Mouse (Mus musculus) heart, postnatal 0 days (tissue): ENCODE results near the gene Arhgef11. TPM values are rescaled to one million over a fixed set of nuclear protein-coding genes. Genes with fewer than 3 reads are reported as not detected.

Experiments
- ATAC-seq: fragments of 200-750 bp; cut with Nextera tagmentation; 2 replicates; pipeline ENCODE4 v1.8.0; 2017; ENCODE audit warnings: low read depth, moderate number of reproducible peaks, moderate library complexity; ENCODE audit not compliant: insufficient read depth
- DNase-seq: peaks from one replicate; pipeline ENCODE4 v3.0.0-alpha.2; 2016; ENCODE audit warnings: low spot score
- H3K27ac ChIP-seq: fragments of 300-500 bp; sonication (generic); 2 replicates; pipeline ENCODE4 v1.5.1; 2014; ENCODE audit warnings: low read depth, mild to moderate bottlenecking
- H3K27me3 ChIP-seq: fragments of 300-500 bp; sonication (generic); 2 replicates; pipeline ENCODE4 v1.6.1; 2014; ENCODE audit warnings: low read length, mixed read lengths; ENCODE audit not compliant: control insufficient read depth, insufficient read depth
- H3K36me3 ChIP-seq: fragments of 300-500 bp; sonication (generic); replicated peaks from 2 replicates; pipeline ENCODE4 v1.6.1; 2014; ENCODE audit warnings: low read length, mixed read lengths; ENCODE audit not compliant: control insufficient read depth, insufficient read depth
- H3K4me1 ChIP-seq: fragments of 300-500 bp; sonication (generic); 2 replicates; pipeline ENCODE4 v1.6.1; 2014; ENCODE audit warnings: antibody characterized with exemption; ENCODE audit not compliant: control insufficient read depth, insufficient read depth
- H3K4me2 ChIP-seq: fragments of 300-500 bp; sonication (generic); 2 replicates; pipeline ENCODE4 v1.6.1; 2014; ENCODE audit warnings: low read depth, mild to moderate bottlenecking, low read length, moderate library complexity
- H3K4me3 ChIP-seq: fragments of 300-500 bp; sonication (generic); 2 replicates; pipeline ENCODE4 v1.5.1; 2014; ENCODE audit warnings: low read depth, low read length
- H3K9ac ChIP-seq: fragments of 300-500 bp; sonication (generic); replicated peaks from 2 replicates; pipeline ENCODE4 v1.6.1; 2014; ENCODE audit warnings: low read depth, low read length, mixed read lengths
- H3K9me3 ChIP-seq: fragments of 300-500 bp; sonication (generic); replicated peaks from 2 replicates; pipeline ENCODE4 v1.6.1; 2016; ENCODE audit warnings: low read length; ENCODE audit not compliant: control insufficient read depth
- CTCF ChIP-seq: IDR thresholded peaks from 2 replicates; pipeline ENCODE4 v1.5.1; 2016; ENCODE audit warnings: antibody characterized with exemption, control low read depth, low read depth
- EP300 ChIP-seq: IDR thresholded peaks from 2 replicates; pipeline ENCODE4 v1.6.1; 2016; ENCODE audit warnings: antibody characterized with exemption, low read depth
- WGBS: fragments of 180-500 bp; shearing (Covaris S2); extraction: QIAGEN DNeasy Blood & Tissue Kit; methylation state at CpG from one replicate; pipeline ENCODE4 v1.1.7; 2014; 5-methylcytosine and 5-hydroxymethylcytosine counted together
- polyA plus RNA-seq: library from polyadenylated mRNA; unstranded; fragments of >200 nt; fragmentation: Nextera tagmentation; extraction: Ambion mirVana; gene quantifications from 2 replicates; pipeline ENCODE4 v1.2.1, GENCODE M21; 2015
- total RNA-seq: library from RNA; depleted of rRNA; stranded (reverse); fragments of >200 nt; gene quantifications from 2 replicates; pipeline ENCODE4 v1.2.3, GENCODE M21; 2014; ENCODE audit warnings: low replicate concordance

Arhgef11 gene
- total and polyA plus RNA-seq, 2 experiments from 2014 or later = 5.3 to 29.9 TPM

DNA sequence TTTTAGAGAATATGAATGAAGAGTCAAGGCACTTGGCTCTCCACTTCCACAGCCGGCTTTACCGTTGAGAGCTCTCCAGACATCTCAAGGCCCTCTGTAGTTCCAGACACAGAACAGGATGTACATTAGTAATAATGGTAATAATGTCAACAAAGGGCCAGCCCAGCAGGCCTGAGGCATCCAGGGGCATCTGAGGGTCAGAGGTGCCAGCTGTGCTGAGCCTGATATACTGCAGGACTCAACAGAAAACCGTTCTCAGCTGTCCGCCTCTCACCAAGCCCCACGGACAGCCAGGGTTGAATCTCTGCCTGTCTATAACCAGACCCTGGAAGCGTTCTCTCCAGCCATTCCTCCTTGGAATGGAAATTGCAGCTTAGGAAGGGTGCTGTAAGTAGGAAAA, 107.2 kb downstream of the Arhgef11 start:
- peaks cover 87% of the 10 kb centered on the region for H3K36me3 ChIP-seq
- TF ChIP-seq EP300 = no peak
- TF ChIP-seq CTCF = no peak
- DNase-seq = no peak
- H3K4me2 ChIP-seq = no peak overlapping the region
- H3K27me3 ChIP-seq = no peaks in the 10 kb centered on the region
- ATAC-seq = no peak
- H3K27ac ChIP-seq = no peak overlapping the region
- H3K9me3 ChIP-seq = no peaks in the 10 kb centered on the region
- H3K4me1 ChIP-seq = no peaks in the 10 kb centered on the region
- WGBS = 70% methylated on average over 6 of the region's 6 CpGs
- no peak overlapping the region for H3K4me3 ChIP-seq
- H3K9ac ChIP-seq = no peak overlapping the region

DNA sequence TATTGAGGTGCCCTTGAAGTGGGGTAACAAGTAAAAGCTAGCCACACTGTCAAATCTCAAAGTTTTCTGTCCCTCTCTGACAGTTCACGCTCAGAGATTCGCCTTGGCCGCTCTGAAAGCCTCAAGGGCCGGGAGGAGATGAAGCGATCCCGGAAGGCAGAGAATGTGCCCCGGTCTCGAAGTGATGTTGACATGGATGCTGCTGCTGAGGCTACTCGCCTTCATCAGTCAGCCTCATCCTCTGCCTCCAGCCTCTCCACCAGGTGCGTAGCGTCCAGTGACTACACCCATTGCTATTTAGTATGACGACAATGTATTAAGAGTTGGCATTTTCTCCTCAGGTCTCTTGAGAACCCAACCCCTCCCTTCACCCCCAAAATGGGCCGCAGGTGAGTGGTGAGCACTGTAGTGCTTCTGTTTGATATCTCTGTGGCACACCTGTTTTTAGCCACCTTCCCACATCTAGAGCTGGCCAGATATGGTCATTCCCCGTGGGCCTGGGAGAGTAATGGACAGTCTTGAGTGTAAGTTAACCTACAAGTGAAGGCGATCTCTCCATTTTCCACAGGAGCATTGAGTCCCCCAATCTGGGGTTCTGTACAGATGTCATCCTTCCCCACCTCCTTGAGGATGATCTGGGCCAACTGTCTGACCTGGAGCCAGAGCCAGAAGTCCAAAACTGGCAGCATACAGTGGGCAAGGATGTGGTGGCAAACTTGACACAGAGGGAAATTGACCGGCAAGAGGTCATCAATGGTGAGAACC, 108.2 kb downstream of the Arhgef11 start:
- TF ChIP-seq CTCF (no peak), EP300 (no peak)
- WGBS = 95% methylated on average over 16 of the region's 16 CpGs
- H3K4me3 ChIP-seq = no peak overlapping the region
- no peak overlapping the region for H3K9ac ChIP-seq
- H3K27me3 ChIP-seq = no peaks in the 10 kb centered on the region
- H3K36me3 ChIP-seq = peaks cover 94% of the 10 kb centered on the region
- H3K9me3 ChIP-seq = no peaks in the 10 kb centered on the region
- ATAC-seq (no peak), DNase-seq (no peak)
- H3K4me2 ChIP-seq = no peak overlapping the region
- no peaks in the 10 kb centered on the region for H3K4me1 ChIP-seq
- H3K27ac ChIP-seq = no peak overlapping the region

DNA sequence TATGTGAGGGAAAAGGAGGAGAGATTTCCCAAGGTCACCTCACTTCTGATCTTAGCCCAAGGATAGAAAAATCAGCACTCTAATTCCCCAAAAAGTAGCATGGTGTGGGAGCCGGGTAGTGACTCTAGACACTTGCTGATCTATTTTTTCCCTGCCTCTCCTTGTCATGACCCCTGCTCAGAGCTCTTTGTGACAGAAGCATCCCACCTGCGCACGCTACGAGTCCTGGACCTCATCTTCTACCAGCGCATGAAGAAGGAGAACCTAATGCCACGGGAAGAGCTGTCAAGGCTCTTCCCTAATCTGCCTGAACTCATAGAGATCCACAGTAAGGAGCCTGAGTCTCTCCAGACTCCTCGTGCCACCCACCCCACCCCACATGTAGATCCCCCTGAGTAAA, 108.8 kb downstream of the Arhgef11 start:
- Histone ChIP-seq H3K4me2 (no peak overlapping the region), H3K27ac (no peak overlapping the region), H3K4me3 (no peak overlapping the region), H3K9me3 (no peaks in the 10 kb centered on the region), H3K4me1 (no peaks in the 10 kb centered on the region), H3K27me3 (no peaks in the 10 kb centered on the region), H3K9ac (no peak overlapping the region), H3K36me3 (peaks cover 91% of the 10 kb centered on the region)
- ATAC-seq (no peak), DNase-seq (no peak)
- 93% methylated on average over 7 of the region's 7 CpGs for WGBS
- TF ChIP-seq EP300 (no peak), CTCF (no peak)

DNA sequence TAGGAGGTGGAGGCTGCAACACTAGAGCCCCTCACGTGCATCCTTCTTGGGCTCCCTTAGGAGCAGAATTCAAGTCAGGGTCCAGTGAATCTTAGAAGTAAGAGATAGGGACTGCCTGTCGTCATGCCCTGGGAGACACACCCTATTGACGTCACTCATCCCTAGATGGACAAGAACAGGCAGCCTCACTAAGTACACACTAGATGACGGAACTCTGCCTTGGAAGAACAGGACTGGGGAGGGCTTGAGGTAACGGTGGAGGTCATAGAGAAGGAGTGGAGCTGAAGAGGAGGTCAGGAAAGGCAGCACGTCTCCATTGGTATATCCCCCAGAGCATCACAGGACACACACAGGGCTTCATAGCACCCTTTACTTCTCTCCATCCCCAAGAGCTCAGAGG, 111.3 kb downstream of the Arhgef11 start:
- Histone ChIP-seq H3K9me3 (no peaks in the 10 kb centered on the region), H3K36me3 (peaks cover 94% of the 10 kb centered on the region), H3K4me1 (no peaks in the 10 kb centered on the region), H3K27me3 (no peaks in the 10 kb centered on the region), H3K27ac (no peak overlapping the region), H3K9ac (no peak overlapping the region), H3K4me3 (no peak overlapping the region), H3K4me2 (no peak overlapping the region)
- TF ChIP-seq EP300 (no peak), CTCF (no peak)
- DNase-seq (no peak), ATAC-seq (no peak)
- 87% methylated on average over 6 of the region's 6 CpGs for WGBS

GRCm38 (mm10) chr3:87733098-87733497, 115.7 kb downstream of the Arhgef11 start:
- H3K9ac ChIP-seq = no peak overlapping the region
- ATAC-seq (no peak), DNase-seq (no peak)
- no peaks in the 10 kb centered on the region for H3K27me3 ChIP-seq
- no peak for TF ChIP-seq EP300
- TF ChIP-seq CTCF = no peak
- H3K27ac ChIP-seq = no peak overlapping the region
- no peaks in the 10 kb centered on the region for H3K4me1 ChIP-seq
- WGBS = 77% methylated on average over 4 of the region's 4 CpGs
- H3K9me3 ChIP-seq = no peaks in the 10 kb centered on the region
- H3K4me3 ChIP-seq = no peak overlapping the region
- H3K4me2 ChIP-seq = no peak overlapping the region
- peaks cover 94% of the 10 kb centered on the region for H3K36me3 ChIP-seq
